Comparison of ENCODE assay signal across 33 mouse cellular contexts in the genomic region with DNA sequence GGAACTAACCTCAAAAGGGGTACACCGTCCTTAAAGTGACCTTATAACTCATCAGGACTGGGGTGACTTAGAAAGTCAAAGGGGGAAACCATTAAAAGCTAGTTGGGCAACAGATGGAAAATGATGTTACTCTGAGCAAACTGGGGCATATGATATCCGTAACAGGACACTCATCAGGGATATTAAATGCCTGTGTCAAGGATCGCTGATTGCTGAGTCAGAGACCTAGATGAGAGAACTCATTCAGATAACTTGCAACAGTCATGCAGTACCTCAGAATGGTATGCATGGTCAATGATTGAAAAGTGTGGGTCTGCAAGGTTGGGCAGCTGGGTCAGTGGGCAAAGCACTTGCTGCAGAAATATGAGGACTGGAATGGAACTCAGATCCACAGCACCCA. TPM values are rescaled to one million over a fixed set of nuclear protein-coding genes. Genes with fewer than 3 reads are reported as not detected.
"Had no signal": no experiment of that assay in that cellular context is flagged by ENCODE, and none has a peak within 500 bp of the region (broad histone marks: within the 10 kb centered on the region; RNA-seq: fewer than 3 reads in every experiment).

No protein-coding gene starts in this region.

- H3K27ac ChIP-seq: heart, adult 2 months; heart, embryonic 13.5 days; heart, embryonic 15.5 days; hindbrain, embryonic 13.5 days; hindbrain, embryonic 15.5 days; hindbrain, postnatal 0 days; limb, embryonic 13.5 days; limb, embryonic 15.5 days; liver, embryonic 12.5 days; liver, embryonic 14.5 days had no signal

- H3K27me3 ChIP-seq: heart, embryonic 13.5 days; heart, embryonic 15.5 days; hindbrain, embryonic 13.5 days; hindbrain, embryonic 15.5 days; limb, embryonic 13.5 days; limb, embryonic 15.5 days; liver, embryonic 12.5 days had no signal

- H3K4me3 ChIP-seq: heart, adult 2 months; heart, embryonic 13.5 days; heart, embryonic 15.5 days; hindbrain, embryonic 13.5 days; hindbrain, embryonic 15.5 days; limb, embryonic 13.5 days; limb, embryonic 15.5 days; liver, embryonic 12.5 days had no signal

- ATAC-seq: hindbrain, postnatal 0 days; intestine, embryonic 16.5 days; liver, embryonic 12.5 days had no signal

- DNase-seq: gastrocnemius, postnatal 14 days; gastrocnemius, postnatal 36 days; heart, adult 11 months; heart, adult 2 months; heart, postnatal 14 days; heart, postnatal 36 days; kidney, adult 11 months; kidney, adult 2 months; kidney, postnatal 10 days; kidney, postnatal 25 days; kidney, postnatal 4 days; layer of hippocampus, adult 9-11 months; layer of hippocampus, postnatal 36 days; left cerebral cortex, postnatal 4 days; lung, adult 18-20 months had no signal

RNA-seq across cellular contexts. Expression of a gene that starts 41.0 kb away (rescaled TPM):
- total RNA-seq: heart, postnatal 36 days; hematopoietic stem cell, adult 5-6 weeks; hindbrain, postnatal 0 days; left cerebral cortex, adult 18-20 months had no signal
- polyA plus RNA-seq: hindbrain, postnatal 0 days; liver, embryonic 12.5 days; liver, embryonic 16.5 days had no signal

RNA-seq across cellular contexts. Expression of a gene that starts 53.2 kb away (rescaled TPM):
- total RNA-seq: gastrocnemius, postnatal 14 days; gastrocnemius, postnatal 36 days; heart, adult 2 months; heart, postnatal 36 days; hematopoietic stem cell, adult 5-6 weeks; hindbrain, postnatal 0 days; left cerebral cortex, adult 18-20 months; left cerebral cortex, adult 8-10 months had no signal
- polyA plus RNA-seq: heart, adult 2 months; heart, embryonic 11.5 days; heart, embryonic 13.5 days; heart, embryonic 15.5 days; heart, postnatal 0 days; hindbrain, embryonic 13.5 days; hindbrain, embryonic 15.5 days; hindbrain, postnatal 0 days; intestine, embryonic 14.5 days; intestine, embryonic 16.5 days; kidney, embryonic 14.5 days; limb, embryonic 15.5 days; liver, embryonic 12.5 days; liver, embryonic 16.5 days had no signal
